Mouse (Mus musculus): ENCODE measurements around the gene Dll4. TPM values are rescaled to one million over a fixed set of nuclear protein-coding genes. Genes with fewer than 3 reads are reported as not detected.

Dll4 gene
- total and polyA plus RNA-seq, 3 experiments, result 0.12 to 0.13 TPM; not detected in 1

DNA sequence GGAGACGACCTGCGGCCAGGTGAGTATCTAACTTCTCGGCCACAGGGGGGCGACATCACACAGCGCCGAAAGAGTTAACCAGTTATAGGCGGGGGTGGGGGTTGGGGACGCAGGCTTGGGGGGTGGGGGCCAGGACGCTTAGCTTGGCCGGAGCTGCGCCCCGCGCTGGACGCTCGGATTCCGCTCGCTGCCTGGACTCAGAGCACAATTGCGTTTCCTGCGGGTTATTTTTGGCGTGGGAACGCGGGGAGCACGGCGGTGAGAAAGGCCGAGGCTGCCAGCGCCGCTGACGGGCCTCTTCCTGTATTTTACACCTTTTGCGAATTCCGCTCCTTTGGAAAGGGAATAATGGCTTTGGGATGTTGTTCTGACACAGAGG lies 1.5 kb downstream of the Dll4 start (continued):
- no peak for TF ChIP-seq RCOR1 (conservative IDR thresholded peaks at IDR 0.05; ENCODE audit: low read depth, low read length)
- no peak for TF ChIP-seq PAX5 (IDR thresholded peaks at IDR 0.05; ENCODE audit: low read length)
- no peak for TF ChIP-seq ZMIZ1 (IDR thresholded peaks at IDR 0.05; ENCODE audit: low read depth, low read length)
- no peak for TF ChIP-seq JUN (IDR thresholded peaks at IDR 0.05; ENCODE audit: insufficient read depth, low read depth, low read length)
- TF ChIP-seq CHD2 (IDR thresholded peaks at IDR 0.05; ENCODE audit: low read length), result peak; percentile 62; the same call in 1 of the 2 replicates
- no peak for TF ChIP-seq NRF1 (IDR thresholded peaks at IDR 0.05; ENCODE audit: low read depth, low read length)
- TF ChIP-seq TBP (conservative IDR thresholded peaks at IDR 0.05; ENCODE audit: low read depth, low read length), result no peak

GRCm38 (mm10) chr2:119327942-119328526 lies 2.5 kb downstream of the Dll4 start:
- DNase-seq (ENCODE audit: extremely low read depth), result no peak
- Histone ChIP-seq H3K36me3 (replicated peaks in 1 of 2; ENCODE audit: control insufficient read depth in 1 of 2, insufficient read depth in 1 of 2, low read length in 1 of 2) (no peaks in the 10 kb centered on the region), H3K9me3 (replicated peaks; ENCODE audit: low read length) (peaks cover 3% of the 10 kb centered on the region), H3K4me3 (replicated peaks in 1 of 3; ENCODE audit: low read depth in 2 of 3, low read length in 2 of 3, poor library complexity in 1 of 3) (no peak overlapping the region), H3K27ac (ENCODE audit: insufficient read depth, low read depth) (no peak overlapping the region), H3K4me1 (ENCODE audit: control insufficient read depth in 1 of 2, insufficient read depth in 2 of 2) (peaks cover 9 to 28% of the 10 kb centered on the region in 2 experiments), H3K79me2 (replicated peaks; ENCODE audit: control insufficient read depth, extremely low read depth, insufficient read depth, poor library complexity, severe bottlenecking) (no peaks in the 10 kb centered on the region), H3K9ac (ENCODE audit: insufficient read depth, low read depth) (no peak overlapping the region), H3K27me3 (replicated peaks) (peaks cover 75% of the 10 kb centered on the region), H3K4me2 (ENCODE audit: insufficient read depth, low read depth, poor library complexity, severe bottlenecking) (no peak overlapping the region)
- dilution Hi-C loops (cut with MboI; ENCODE audit: extremely low pct_ligation_motif_present, extremely low pct_unique_long_range_greater_than_20kb, low sequenced_read_pairs) (no loop called here), in situ Hi-C loops (cut with MboI; ENCODE audit: low pct_ligation_motif_present, low pct_unique_long_range_greater_than_20kb, low sequenced_read_pairs) (no loop called here)
- TF ChIP-seq MXI1 (IDR thresholded peaks at IDR 0.05; ENCODE audit: low read depth, low read length) (no peak), NELFE (IDR thresholded peaks at IDR 0.05; ENCODE audit: low read depth, low read length) (no peak), RAD21 (IDR thresholded peaks at IDR 0.05; ENCODE audit: low read depth, low read length) (no peak), KAT2A (IDR thresholded peaks at IDR 0.05; ENCODE audit: insufficient replicate concordance, low read length) (no peak), GABPA (IDR thresholded peaks at IDR 0.05; ENCODE audit: insufficient replicate concordance, low read depth, low read length) (no peak), TCF12 (IDR thresholded peaks at IDR 0.05; ENCODE audit: low read depth, low read length) (no peak), CHD2 (IDR thresholded peaks at IDR 0.05; ENCODE audit: low read length) (no peak), IRF4 (IDR thresholded peaks at IDR 0.05; ENCODE audit: low read depth, low read length) (no peak), MAFK (IDR thresholded peaks at IDR 0.05; ENCODE audit: insufficient replicate concordance, low read length) (no peak), MEF2A (IDR thresholded peaks at IDR 0.05; ENCODE audit: borderline replicate concordance, low read depth, low read length) (no peak), MYC (IDR thresholded peaks at IDR 0.05; ENCODE audit: low read depth, low read length) (no peak), PAX5 (IDR thresholded peaks at IDR 0.05; ENCODE audit: low read length) (no peak), CTCF (conservative IDR thresholded peaks at IDR 0.05 in 1 of 2, IDR thresholded peaks at IDR 0.05 in 1 of 2; ENCODE audit: low read depth in 2 of 2, low read length in 2 of 2) (no peak), RCOR1 (conservative IDR thresholded peaks at IDR 0.05; ENCODE audit: low read depth, low read length) (no peak)

GRCm38 (mm10) chr2:119328546-119328945 lies 3.0 kb downstream of the Dll4 start:
- Histone ChIP-seq H3K79me2 (replicated peaks; ENCODE audit: control insufficient read depth, extremely low read depth, insufficient read depth, poor library complexity, severe bottlenecking) (no peaks in the 10 kb centered on the region), H3K9me3 (replicated peaks; ENCODE audit: low read length) (no peaks in the 10 kb centered on the region), H3K4me2 (ENCODE audit: insufficient read depth, low read depth, poor library complexity, severe bottlenecking) (no peak overlapping the region), H3K9ac (ENCODE audit: insufficient read depth, low read depth) (no peak overlapping the region), H3K27me3 (replicated peaks) (peaks cover 75% of the 10 kb centered on the region), H3K4me3 (replicated peaks in 1 of 3; ENCODE audit: low read depth in 2 of 3, low read length in 2 of 3, poor library complexity in 1 of 3) (no peak overlapping the region), H3K27ac (ENCODE audit: insufficient read depth, low read depth) (no peak overlapping the region), H3K4me1 (ENCODE audit: control insufficient read depth in 1 of 2, insufficient read depth in 2 of 2) (peaks cover 9 to 28% of the 10 kb centered on the region in 2 experiments), H3K36me3 (replicated peaks in 1 of 2; ENCODE audit: control insufficient read depth in 1 of 2, insufficient read depth in 1 of 2, low read length in 1 of 2) (no peaks in the 10 kb centered on the region)
- TF ChIP-seq PAX5 (IDR thresholded peaks at IDR 0.05; ENCODE audit: low read length) (no peak), CTCF (conservative IDR thresholded peaks at IDR 0.05 in 1 of 2, IDR thresholded peaks at IDR 0.05 in 1 of 2; ENCODE audit: low read depth in 2 of 2, low read length in 2 of 2) (no peak)
- in situ Hi-C loops (cut with MboI; ENCODE audit: low pct_ligation_motif_present, low pct_unique_long_range_greater_than_20kb, low sequenced_read_pairs) (no loop called here), dilution Hi-C loops (cut with MboI; ENCODE audit: extremely low pct_ligation_motif_present, extremely low pct_unique_long_range_greater_than_20kb, low sequenced_read_pairs) (no loop called here)
- DNase-seq (ENCODE audit: extremely low read depth), result no peak
